8 mouse cellular contexts compared by ENCODE assay signal in the genomic region with DNA sequence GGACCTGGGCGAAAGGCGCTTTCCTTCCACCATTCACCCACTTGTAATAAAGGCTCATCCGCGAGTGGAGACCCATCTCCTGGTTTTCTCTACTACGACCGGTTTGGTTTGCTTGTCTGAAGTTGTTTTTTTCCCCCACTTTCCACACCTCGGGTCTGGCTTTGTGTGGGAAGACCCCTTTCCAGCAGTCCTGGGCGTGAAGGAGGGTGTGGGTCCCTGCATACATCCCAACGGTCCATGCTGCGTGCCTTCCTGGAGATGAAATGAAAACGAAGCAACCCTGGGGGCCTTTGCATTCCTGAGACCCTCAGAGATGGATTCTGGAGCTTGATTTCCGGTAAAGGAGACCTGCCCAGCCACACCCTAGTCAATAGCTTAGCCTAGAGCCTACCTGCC. TPM values are rescaled to one million over a fixed set of nuclear protein-coding genes. Genes with fewer than 3 reads are reported as not detected.
A peak's percentile ranks its signal among the peaks of the same experiment; 100 is the strongest.
DNase-seq lines count a peak whose midpoint lies in the region; ATAC-seq and TF ChIP-seq lines count a peak whose summit lies in the region.

No protein-coding gene starts in this region.

- no peak for ATAC-seq in hindbrain, embryonic 16.5 days
- ATAC-seq in midbrain, embryonic 16.5 days, result no peak

- DNase-seq in lung, adult 2 months, result no peak
- no peak for DNase-seq in lung, postnatal 25 days (ENCODE audit: low spot score)
- peak; percentile 42 for DNase-seq in embryo, embryonic 11 days
- no peak for DNase-seq in layer of hippocampus, adult 9-10 months (ENCODE audit: low spot score)
- DNase-seq in T-cell, adult 2 months (ENCODE audit: low spot score), result no peak
- no peak for DNase-seq in MN1 (ENCODE audit: low spot score)

- H3K27me3 ChIP-seq in hindbrain, embryonic 16.5 days (replicated peaks; ENCODE audit: control insufficient read depth, insufficient read depth, low read length), result no peaks in the 10 kb centered on the region
- no peaks in the 10 kb centered on the region for H3K27me3 ChIP-seq in midbrain, embryonic 16.5 days (ENCODE audit: control insufficient read depth, insufficient read depth, low read depth, low read length)

- peak overlapping the region; percentile 90 for H3K4me2 ChIP-seq in hindbrain, embryonic 16.5 days (ENCODE audit: low read length)
- peak overlapping the region; percentile 84 for H3K4me2 ChIP-seq in midbrain, embryonic 16.5 days (ENCODE audit: low read length)

- H3K4me1 ChIP-seq in lung, adult 2 months (ENCODE audit: control insufficient read depth, insufficient read depth, low read length), result peaks cover 17% of the 10 kb centered on the region
- H3K4me1 ChIP-seq in hindbrain, embryonic 16.5 days (ENCODE audit: control insufficient read depth, insufficient read depth, low read depth, low read length), result peaks cover 42% of the 10 kb centered on the region
- peaks cover 48% of the 10 kb centered on the region for H3K4me1 ChIP-seq in midbrain, embryonic 16.5 days (ENCODE audit: control insufficient read depth, insufficient read depth, low read length)

- H3K4me3 ChIP-seq in lung, adult 2 months (replicated peaks; ENCODE audit: extremely low read depth, low read depth, low read length), result peak overlapping the region; percentile 69
- peak overlapping the region; percentile 78 for H3K4me3 ChIP-seq in hindbrain, embryonic 16.5 days (ENCODE audit: low read length)
- H3K4me3 ChIP-seq in midbrain, embryonic 16.5 days (ENCODE audit: low read depth, low read length), result peak overlapping the region; percentile 64

- TF ChIP-seq CTCF in lung, adult 2 months (IDR thresholded peaks at IDR 0.05; ENCODE audit: insufficient read depth, low read length), result no peak

- peak overlapping the region; percentile 100 for H3K27ac ChIP-seq in hindbrain, embryonic 16.5 days (ENCODE audit: low read depth, low read length)
- peak overlapping the region; percentile 100 for H3K27ac ChIP-seq in midbrain, embryonic 16.5 days (ENCODE audit: low read length)

- H3K9ac ChIP-seq in hindbrain, embryonic 16.5 days (ENCODE audit: low read depth, low read length), result peak overlapping the region; percentile 97
- H3K9ac ChIP-seq in midbrain, embryonic 16.5 days (ENCODE audit: low read depth, low read length), result peak overlapping the region; percentile 98

- no peak for TF ChIP-seq POLR2A in lung, adult 2 months (IDR thresholded peaks at IDR 0.05; ENCODE audit: borderline replicate concordance, extremely low read depth, low read depth, low read length)

- under 1% methylated on average over 12 of the region's 12 CpGs for WGBS in lung, adult 2 months
- WGBS in hindbrain, embryonic 16.5 days, result 0% methylated on average over 12 of the region's 12 CpGs
- 0% methylated on average over 12 of the region's 12 CpGs for WGBS in midbrain, embryonic 16.5 days

- H3K36me3 ChIP-seq in hindbrain, embryonic 16.5 days (ENCODE audit: control insufficient read depth, insufficient read depth, low read length), result peaks cover 2% of the 10 kb centered on the region; the same call in 1 of the 2 replicates
- H3K36me3 ChIP-seq in midbrain, embryonic 16.5 days (ENCODE audit: control insufficient read depth, insufficient read depth, low read length), result no peaks in the 10 kb centered on the region

- H3K9me3 ChIP-seq in hindbrain, embryonic 16.5 days (ENCODE audit: control insufficient read depth, low read length), result no peaks in the 10 kb centered on the region
- no peaks in the 10 kb centered on the region for H3K9me3 ChIP-seq in midbrain, embryonic 16.5 days (replicated peaks; ENCODE audit: control insufficient read depth, low read length, poor library complexity, severe bottlenecking)

RNA-seq across cellular contexts. Expression of a gene that starts 0.8 kb away (rescaled TPM):
- polyA plus RNA-seq in lung, adult 2 months (2012; rRNA removed), result 136 and 154 TPM in 2 replicates
- polyA plus RNA-seq in hindbrain, embryonic 16.5 days (2015; fragmentation: Nextera tagmentation; extraction: Ambion mirVana), result 943 and 1,074 TPM in 2 replicates
- polyA plus RNA-seq in midbrain, embryonic 16.5 days (2015; fragmentation: Nextera tagmentation; extraction: Ambion mirVana), result 878 and 976 TPM in 2 replicates
